ENCODE assay signal across 8 mouse cellular contexts in genomic region chr3:79161093-79161723, GRCm38 (mm10).
A peak's percentile ranks its signal among the peaks of the same experiment; 100 is the strongest.
DNase-seq lines count a peak whose midpoint lies in the region; ATAC-seq and TF ChIP-seq lines count a peak whose summit lies in the region.

No protein-coding gene starts in this region.

- no peak overlapping the region for H3K9ac ChIP-seq in kidney, embryonic 14.5 days (ENCODE audit: low read depth, low read length)
- peak overlapping the region; percentile 34 for H3K9ac ChIP-seq in heart, embryonic 15.5 days
- H3K9ac ChIP-seq in lung, embryonic 16.5 days (ENCODE audit: low read length): no peak overlapping the region; the same call in 1 of the 2 replicates
- H3K9ac ChIP-seq in stomach, postnatal 0 days (ENCODE audit: low read length): no peak overlapping the region

- 0 out of 2 replicates have a peak overlapping the region, but pooled peaks have one; percentile 6 for H3K4me2 ChIP-seq in kidney, embryonic 14.5 days (replicated peaks; ENCODE audit: low read depth, low read length)
- H3K4me2 ChIP-seq in heart, embryonic 15.5 days: peak overlapping the region; percentile 58
- H3K4me2 ChIP-seq in lung, embryonic 16.5 days (ENCODE audit: low read depth, low read length): peak overlapping the region; percentile 37
- H3K4me2 ChIP-seq in stomach, postnatal 0 days (replicated peaks; ENCODE audit: low read depth): peak overlapping the region; percentile 39

- DNase-seq in kidney, postnatal 14 days: no peak
- peak; percentile 47 for DNase-seq in brain, embryonic 18.5 days (ENCODE audit: low read depth, low spot score)
- no peak for DNase-seq in stomach, postnatal 0 days (ENCODE audit: low spot score)
- no peak for DNase-seq in urinary bladder, adult 2 months (ENCODE audit: low spot score)
- no peak for DNase-seq in adrenal gland, postnatal 4 days (ENCODE audit: low spot score in 2 of 2)

- H3K36me3 ChIP-seq in kidney, embryonic 14.5 days (ENCODE audit: control insufficient read depth, insufficient read depth, low read length): no peaks in the 10 kb centered on the region
- no peaks in the 10 kb centered on the region for H3K36me3 ChIP-seq in heart, embryonic 15.5 days
- no peaks in the 10 kb centered on the region for H3K36me3 ChIP-seq in lung, embryonic 16.5 days (ENCODE audit: control insufficient read depth, insufficient read depth, low read length)
- H3K36me3 ChIP-seq in stomach, postnatal 0 days (ENCODE audit: control insufficient read depth, insufficient read depth, low read length): no peaks in the 10 kb centered on the region

- no peak for TF ChIP-seq EP300 in stomach, postnatal 0 days (optimal IDR thresholded peaks at IDR 0.05)

- no peak overlapping the region; the same call in 1 of the 2 replicates for H3K27ac ChIP-seq in kidney, embryonic 14.5 days (ENCODE audit: low read depth, low read length)
- peak overlapping the region; percentile 91 for H3K27ac ChIP-seq in heart, embryonic 15.5 days
- H3K27ac ChIP-seq in lung, embryonic 16.5 days (ENCODE audit: low read length): peak overlapping the region; percentile 69
- peak overlapping the region; percentile 87 for H3K27ac ChIP-seq in stomach, postnatal 0 days (replicated peaks)

- peaks cover 8% of the 10 kb centered on the region; the same call in 1 of the 2 replicates for H3K4me1 ChIP-seq in kidney, embryonic 14.5 days (ENCODE audit: control insufficient read depth, insufficient read depth, low read length)
- H3K4me1 ChIP-seq in heart, embryonic 15.5 days (replicated peaks): peaks cover 32% of the 10 kb centered on the region
- H3K4me1 ChIP-seq in lung, embryonic 16.5 days (replicated peaks; ENCODE audit: control insufficient read depth, insufficient read depth, low read length): peaks cover 14% of the 10 kb centered on the region
- 0 out of 2 replicates have a peak, but pooled peaks cover 3% of the 10 kb centered on the region for H3K4me1 ChIP-seq in stomach, postnatal 0 days (replicated peaks; ENCODE audit: control insufficient read depth, insufficient read depth)

- H3K9me3 ChIP-seq in kidney, embryonic 14.5 days (ENCODE audit: control insufficient read depth, low read length): no peaks in the 10 kb centered on the region
- H3K9me3 ChIP-seq in heart, embryonic 15.5 days (replicated peaks): no peaks in the 10 kb centered on the region
- H3K9me3 ChIP-seq in lung, embryonic 16.5 days (ENCODE audit: control insufficient read depth, low read length): no peaks in the 10 kb centered on the region
- no peaks in the 10 kb centered on the region for H3K9me3 ChIP-seq in stomach, postnatal 0 days (ENCODE audit: control insufficient read depth, low read length)

- no peak overlapping the region for H3K4me3 ChIP-seq in kidney, embryonic 14.5 days (ENCODE audit: low read length)
- H3K4me3 ChIP-seq in heart, embryonic 15.5 days: peak overlapping the region; percentile 25
- H3K4me3 ChIP-seq in lung, embryonic 16.5 days (ENCODE audit: low read length): no peak overlapping the region
- H3K4me3 ChIP-seq in stomach, postnatal 0 days (ENCODE audit: low read depth, low read length): peak overlapping the region; percentile 4; the same call in 1 of the 2 replicates

- no peaks in the 10 kb centered on the region for H3K27me3 ChIP-seq in kidney, embryonic 14.5 days (ENCODE audit: control insufficient read depth, insufficient read depth, low read length)
- H3K27me3 ChIP-seq in heart, embryonic 15.5 days: no peaks in the 10 kb centered on the region
- H3K27me3 ChIP-seq in lung, embryonic 16.5 days (ENCODE audit: control insufficient read depth, insufficient read depth, low read depth, low read length): no peaks in the 10 kb centered on the region
- no peaks in the 10 kb centered on the region for H3K27me3 ChIP-seq in stomach, postnatal 0 days (ENCODE audit: control insufficient read depth, insufficient read depth, low read length)

- peak; percentile 64; the same call in 1 of the 2 replicates for ATAC-seq in kidney, embryonic 14.5 days (ENCODE audit: low FRiP score, low TSS enrichment)
- ATAC-seq in heart, embryonic 15.5 days (replicated peaks; ENCODE audit: insufficient number of reproducible peaks, insufficient read depth, low FRiP score, low read depth): peak; percentile 87
- peak; percentile 84 for ATAC-seq in lung, embryonic 16.5 days (ENCODE audit: low read depth)
- ATAC-seq in stomach, postnatal 0 days (ENCODE audit: low FRiP score, low TSS enrichment): peak; percentile 70; the same call in 1 of the 2 replicates

- 67% methylated on average over 6 of the region's 6 CpGs for WGBS in kidney, embryonic 14.5 days
- WGBS in heart, embryonic 15.5 days: 18% methylated on average over 6 of the region's 6 CpGs
- 33% methylated on average over 6 of the region's 6 CpGs for WGBS in lung, embryonic 16.5 days
- 32% methylated on average over 6 of the region's 6 CpGs for WGBS in stomach, postnatal 0 days

- no peak for TF ChIP-seq CTCF in stomach, postnatal 0 days (IDR thresholded peaks at IDR 0.05; ENCODE audit: low read depth)

Comparison
In these comparisons a context has a peak if more than half of its experiments do, and no peak if none do; other contexts are left out.
1. H3K4me2 ChIP-seq: peak in every context shown above with its lines; median percentile 58 in heart, embryonic 15.5 days; 39 in stomach, postnatal 0 days; 37 in lung, embryonic 16.5 days; 6 in kidney, embryonic 14.5 days.
2. H3K4me3 ChIP-seq: peak in heart, embryonic 15.5 days (single experiment) and stomach, postnatal 0 days (single experiment); none in kidney, embryonic 14.5 days (single experiment) and lung, embryonic 16.5 days (single experiment).
3. Peak in every context shown above with its lines, with median percentiles within 50 percentile points of each other: ATAC-seq.